Mouse (Mus musculus) lung, postnatal 0 days (tissue): ENCODE results near the gene Hip1r. TPM values are rescaled to one million over a fixed set of nuclear protein-coding genes. Genes with fewer than 3 reads are reported as not detected.

Experiments
- ATAC-seq: fragments of 200-750 bp; cut with Nextera tagmentation; 2 replicates; pipeline ENCODE4 v1.8.0; 2017; ENCODE audit warnings: moderate library complexity
- DNase-seq: peaks from one replicate; pipeline ENCODE4 v3.0.0-alpha.2; 2016; ENCODE audit warnings: low spot score
- H3K27ac ChIP-seq: fragments of 300-500 bp; sonication (generic); 2 replicates; pipeline ENCODE4 v1.5.1; 2014; ENCODE audit warnings: antibody characterized with exemption, mild to moderate bottlenecking, low read length, mixed read lengths
- H3K27me3 ChIP-seq: fragments of 300-500 bp; sonication (generic); replicated peaks from 2 replicates; pipeline ENCODE4 v1.6.1; 2014; ENCODE audit warnings: low read length, mixed read lengths; ENCODE audit not compliant: insufficient read depth
- H3K36me3 ChIP-seq: fragments of 300-500 bp; sonication (generic); 2 replicates; pipeline ENCODE4 v1.6.1; 2014; ENCODE audit warnings: low read length, mixed read lengths; ENCODE audit not compliant: insufficient read depth
- H3K4me1 ChIP-seq: fragments of 300-500 bp; sonication (generic); 2 replicates; pipeline ENCODE4 v1.6.1; 2014; ENCODE audit warnings: antibody characterized with exemption, low read depth, low read length, mixed read lengths; ENCODE audit not compliant: insufficient read depth
- H3K4me2 ChIP-seq: fragments of 300-500 bp; sonication (generic); replicated peaks from 2 replicates; pipeline ENCODE4 v1.6.1; 2014; ENCODE audit warnings: low read depth, mild to moderate bottlenecking, low read length, moderate library complexity, mixed read lengths
- H3K4me3 ChIP-seq: fragments of 300-500 bp; sonication (generic); 2 replicates; pipeline ENCODE4 v1.5.1; 2014; ENCODE audit warnings: low read depth, low read length
- H3K9ac ChIP-seq: fragments of 300-500 bp; sonication (generic); replicated peaks from 2 replicates; pipeline ENCODE4 v1.6.1; 2014; ENCODE audit warnings: low read depth, mild to moderate bottlenecking
- H3K9me3 ChIP-seq: fragments of 300-500 bp; sonication (generic); 2 replicates; pipeline ENCODE4 v1.6.1; 2016; ENCODE audit warnings: low read length, mixed read lengths
- CTCF ChIP-seq: IDR thresholded peaks from 2 replicates; pipeline ENCODE4 v1.5.1; 2016; ENCODE audit warnings: antibody characterized with exemption, mild to moderate bottlenecking
- EP300 ChIP-seq: IDR thresholded peaks from 2 replicates; pipeline ENCODE4 v1.6.1; 2016; ENCODE audit warnings: antibody characterized with exemption, mild to moderate bottlenecking, control low read depth
- WGBS: fragments of 180-500 bp; shearing (Covaris S2); extraction: QIAGEN DNeasy Blood & Tissue Kit; methylation state at CpG from one replicate; pipeline ENCODE4 v1.1.7; 2014; 5-methylcytosine and 5-hydroxymethylcytosine counted together
- polyA plus RNA-seq: library from polyadenylated mRNA; unstranded; fragments of >200 nt; fragmentation: Nextera tagmentation; extraction: Ambion mirVana; gene quantifications from 2 replicates; pipeline ENCODE4 v1.2.1, GENCODE M21; 2015

The Hip1r gene
- polyA plus RNA-seq, 1 experiment from 2014 or later, result 20.0 TPM

DNA sequence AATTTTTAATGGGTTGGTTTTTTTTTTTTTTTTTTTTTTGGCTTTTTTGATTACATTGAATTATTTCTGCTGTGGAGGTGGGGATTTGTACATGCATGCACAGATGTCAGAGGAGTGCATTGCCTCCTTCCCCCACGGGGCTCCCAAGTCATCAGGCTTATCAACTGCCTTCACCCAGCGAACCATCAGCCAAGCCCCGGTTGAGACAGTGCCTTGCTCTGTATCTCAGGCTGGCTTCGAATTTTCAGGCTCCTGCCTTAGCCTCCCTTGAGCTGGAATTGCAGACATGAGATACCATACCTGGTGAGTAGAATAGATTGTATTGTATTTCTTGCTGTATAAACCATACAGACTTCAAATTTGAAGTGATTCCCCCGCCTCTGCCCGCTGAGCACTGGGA is 66.2 kb downstream of the Hip1r start:
- DNase-seq (no peak), ATAC-seq (no peak)
- no peak overlapping the region for H3K4me2 ChIP-seq
- H3K9me3 ChIP-seq, result no peaks in the 10 kb centered on the region
- TF ChIP-seq EP300 (no peak), CTCF (no peak)
- no peaks in the 10 kb centered on the region for H3K36me3 ChIP-seq
- no peak overlapping the region for H3K4me3 ChIP-seq
- H3K27ac ChIP-seq, result no peak overlapping the region
- H3K4me1 ChIP-seq, result no peaks in the 10 kb centered on the region
- no peak overlapping the region for H3K9ac ChIP-seq
- no peaks in the 10 kb centered on the region for H3K27me3 ChIP-seq
- WGBS, result 84% methylated on average over 6 of the region's 6 CpGs

GRCm38 (mm10) chr5:124041097-124041496 is 67.7 kb downstream of the Hip1r start:
- Histone ChIP-seq H3K27me3 (no peaks in the 10 kb centered on the region), H3K27ac (no peak overlapping the region), H3K9ac (no peak overlapping the region), H3K4me3 (no peak overlapping the region), H3K4me2 (no peak overlapping the region), H3K4me1 (no peaks in the 10 kb centered on the region), H3K9me3 (no peaks in the 10 kb centered on the region), H3K36me3 (no peaks in the 10 kb centered on the region)
- ATAC-seq, result no peak
- 67% methylated on average over 9 of the region's 9 CpGs for WGBS
- TF ChIP-seq CTCF, result no peak
- no peak for TF ChIP-seq EP300
- no peak for DNase-seq

GRCm38 (mm10) chr5:124043212-124043978 is 70.0 kb downstream of the Hip1r start:
- no peak overlapping the region for H3K4me2 ChIP-seq
- H3K9ac ChIP-seq, result no peak overlapping the region
- H3K4me1 ChIP-seq, result no peaks in the 10 kb centered on the region
- no peaks in the 10 kb centered on the region for H3K27me3 ChIP-seq
- no peak overlapping the region for H3K4me3 ChIP-seq
- WGBS, result 42% methylated on average over 10 of the region's 10 CpGs
- H3K27ac ChIP-seq, result no peak overlapping the region
- H3K9me3 ChIP-seq, result no peaks in the 10 kb centered on the region
- DNase-seq, result peak; percentile 45
- no peaks in the 10 kb centered on the region for H3K36me3 ChIP-seq
- ATAC-seq, result 0 out of 2 replicates have a peak, but pooled peaks have one; percentile 20
- TF ChIP-seq CTCF (no peak), EP300 (no peak)

DNA sequence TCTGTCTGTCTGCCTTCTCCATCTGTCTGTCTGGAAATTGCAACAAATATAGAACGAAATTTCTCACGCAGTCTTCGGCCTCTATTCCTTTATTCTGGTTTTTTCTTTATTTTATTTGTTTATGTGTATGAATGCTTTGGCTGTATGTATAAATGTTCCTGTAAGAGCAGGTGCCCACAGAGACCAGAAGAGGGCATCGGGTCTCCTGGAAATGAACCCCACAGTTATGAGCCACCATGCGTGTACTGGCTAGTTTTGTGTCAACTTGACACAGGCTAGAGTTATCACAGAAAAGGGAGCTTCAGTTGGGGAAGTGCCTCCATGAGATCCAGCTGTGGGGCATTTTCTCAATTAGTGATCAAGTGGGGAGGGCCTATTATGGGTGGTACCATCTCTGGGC is 70.6 kb downstream of the Hip1r start:
- no peak overlapping the region for H3K4me2 ChIP-seq
- no peak overlapping the region for H3K27ac ChIP-seq

GRCm38 (mm10) chr5:124045453-124046010 is 72.1 kb downstream of the Hip1r start:
- TF ChIP-seq CTCF (no peak), EP300 (no peak)
- no peaks in the 10 kb centered on the region for H3K27me3 ChIP-seq
- H3K4me2 ChIP-seq, result no peak overlapping the region
- H3K27ac ChIP-seq, result no peak overlapping the region
- peaks cover 4% of the 10 kb centered on the region; the same call in 1 of the 2 replicates for H3K4me1 ChIP-seq
- H3K9me3 ChIP-seq, result no peaks in the 10 kb centered on the region
- DNase-seq (no peak), ATAC-seq (no peak)
- no peak overlapping the region for H3K9ac ChIP-seq
- H3K36me3 ChIP-seq, result no peaks in the 10 kb centered on the region
- 37% methylated on average over 11 of the region's 11 CpGs for WGBS
- H3K4me3 ChIP-seq, result no peak overlapping the region

More for the DNA sequence above, 70.6 kb downstream of the Hip1r start:
- Histone ChIP-seq H3K27me3 (no peaks in the 10 kb centered on the region), H3K9me3 (no peaks in the 10 kb centered on the region), H3K4me3 (no peak overlapping the region), H3K36me3 (no peaks in the 10 kb centered on the region), H3K4me1 (no peaks in the 10 kb centered on the region), H3K9ac (no peak overlapping the region)
- TF ChIP-seq CTCF (peak; percentile 23), EP300 (no peak)
- DNase-seq, result no peak
- no peak for ATAC-seq
- 87% methylated on average over 5 of the region's 5 CpGs for WGBS

DNA sequence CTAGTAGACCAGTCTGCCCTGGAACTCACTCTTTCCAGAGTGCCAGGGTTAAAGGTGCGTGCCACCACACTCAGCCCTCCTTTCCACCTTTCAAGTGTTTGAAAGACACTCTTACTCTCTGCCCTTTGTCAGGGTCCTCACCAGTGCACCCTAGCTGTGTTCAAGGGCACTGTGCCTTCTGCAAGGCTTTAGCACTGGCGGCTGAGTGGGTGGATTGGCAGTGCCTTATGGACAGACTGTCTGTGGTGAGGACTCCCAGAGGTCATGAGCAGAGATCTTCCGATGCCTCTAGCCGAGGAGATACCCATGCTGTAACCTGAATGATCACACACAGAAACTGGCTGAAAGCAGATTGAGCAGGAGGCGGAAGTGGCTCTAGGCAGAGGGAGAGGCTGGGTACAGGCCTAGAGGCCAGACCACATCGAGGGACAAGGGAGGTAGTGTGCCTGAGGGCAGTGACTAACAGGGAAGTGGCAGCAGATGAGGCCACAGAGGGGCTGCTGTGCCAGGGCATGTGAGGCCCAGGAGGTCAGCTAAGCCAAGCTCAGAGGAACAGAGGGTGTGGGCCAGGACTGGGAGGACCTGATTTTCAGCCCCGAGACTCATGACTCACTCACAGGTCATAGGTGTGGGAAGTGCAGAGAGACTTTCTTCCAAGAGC is 73.4 kb downstream of the Hip1r start:
- no peaks in the 10 kb centered on the region for H3K9me3 ChIP-seq
- H3K9ac ChIP-seq, result no peak overlapping the region
- no peaks in the 10 kb centered on the region for H3K27me3 ChIP-seq
- H3K4me1 ChIP-seq, result peaks cover 4% of the 10 kb centered on the region; the same call in 1 of the 2 replicates
- WGBS, result 73% methylated on average over 7 of the region's 7 CpGs
- DNase-seq (peak; percentile 80), ATAC-seq (peak; percentile 80)
- no peaks in the 10 kb centered on the region for H3K36me3 ChIP-seq
- TF ChIP-seq CTCF (no peak), EP300 (no peak)
- H3K27ac ChIP-seq, result 0 out of 2 replicates have a peak overlapping the region, but pooled peaks have one; percentile 27
- no peak overlapping the region for H3K4me2 ChIP-seq
- H3K4me3 ChIP-seq, result no peak overlapping the region
